Mouse (Mus musculus) heart, postnatal 0 days (tissue): Measurements from ENCODE around the gene Mis18a. TPM values are rescaled to one million over a fixed set of nuclear protein-coding genes. Genes with fewer than 3 reads are reported as not detected.

Source experiments
- ATAC-seq: fragments of 200-750 bp; cut with Nextera tagmentation; 2 replicates; pipeline ENCODE4 v1.8.0; 2017; ENCODE audit warnings: low read depth, moderate number of reproducible peaks, moderate library complexity; ENCODE audit not compliant: insufficient read depth
- DNase-seq: peaks from one replicate; pipeline ENCODE4 v3.0.0-alpha.2; 2016; ENCODE audit warnings: low spot score
- H3K27ac ChIP-seq: fragments of 300-500 bp; sonication (generic); 2 replicates; pipeline ENCODE4 v1.5.1; 2014; ENCODE audit warnings: low read depth, mild to moderate bottlenecking
- H3K27me3 ChIP-seq: fragments of 300-500 bp; sonication (generic); 2 replicates; pipeline ENCODE4 v1.6.1; 2014; ENCODE audit warnings: low read length, mixed read lengths; ENCODE audit not compliant: control insufficient read depth, insufficient read depth
- H3K36me3 ChIP-seq: fragments of 300-500 bp; sonication (generic); replicated peaks from 2 replicates; pipeline ENCODE4 v1.6.1; 2014; ENCODE audit warnings: low read length, mixed read lengths; ENCODE audit not compliant: control insufficient read depth, insufficient read depth
- H3K4me1 ChIP-seq: fragments of 300-500 bp; sonication (generic); 2 replicates; pipeline ENCODE4 v1.6.1; 2014; ENCODE audit warnings: antibody characterized with exemption; ENCODE audit not compliant: control insufficient read depth, insufficient read depth
- H3K4me2 ChIP-seq: fragments of 300-500 bp; sonication (generic); 2 replicates; pipeline ENCODE4 v1.6.1; 2014; ENCODE audit warnings: low read depth, mild to moderate bottlenecking, low read length, moderate library complexity
- H3K4me3 ChIP-seq: fragments of 300-500 bp; sonication (generic); 2 replicates; pipeline ENCODE4 v1.5.1; 2014; ENCODE audit warnings: low read depth, low read length
- H3K9ac ChIP-seq: fragments of 300-500 bp; sonication (generic); replicated peaks from 2 replicates; pipeline ENCODE4 v1.6.1; 2014; ENCODE audit warnings: low read depth, low read length, mixed read lengths
- H3K9me3 ChIP-seq: fragments of 300-500 bp; sonication (generic); replicated peaks from 2 replicates; pipeline ENCODE4 v1.6.1; 2016; ENCODE audit warnings: low read length; ENCODE audit not compliant: control insufficient read depth
- CTCF ChIP-seq: IDR thresholded peaks from 2 replicates; pipeline ENCODE4 v1.5.1; 2016; ENCODE audit warnings: antibody characterized with exemption, control low read depth, low read depth
- EP300 ChIP-seq: IDR thresholded peaks from 2 replicates; pipeline ENCODE4 v1.6.1; 2016; ENCODE audit warnings: antibody characterized with exemption, low read depth
- WGBS: fragments of 180-500 bp; shearing (Covaris S2); extraction: QIAGEN DNeasy Blood & Tissue Kit; methylation state at CpG from one replicate; pipeline ENCODE4 v1.1.7; 2014; 5-methylcytosine and 5-hydroxymethylcytosine counted together
- polyA plus RNA-seq: library from polyadenylated mRNA; unstranded; fragments of >200 nt; fragmentation: Nextera tagmentation; extraction: Ambion mirVana; gene quantifications from 2 replicates; pipeline ENCODE4 v1.2.1, GENCODE M21; 2015
- total RNA-seq: library from RNA; depleted of rRNA; stranded (reverse); fragments of >200 nt; gene quantifications from 2 replicates; pipeline ENCODE4 v1.2.3, GENCODE M21; 2014; ENCODE audit warnings: low replicate concordance

Mis18a gene
- total and polyA plus RNA-seq, 2 experiments from 2014 or later, result 13.2 to 21.2 TPM

DNA sequence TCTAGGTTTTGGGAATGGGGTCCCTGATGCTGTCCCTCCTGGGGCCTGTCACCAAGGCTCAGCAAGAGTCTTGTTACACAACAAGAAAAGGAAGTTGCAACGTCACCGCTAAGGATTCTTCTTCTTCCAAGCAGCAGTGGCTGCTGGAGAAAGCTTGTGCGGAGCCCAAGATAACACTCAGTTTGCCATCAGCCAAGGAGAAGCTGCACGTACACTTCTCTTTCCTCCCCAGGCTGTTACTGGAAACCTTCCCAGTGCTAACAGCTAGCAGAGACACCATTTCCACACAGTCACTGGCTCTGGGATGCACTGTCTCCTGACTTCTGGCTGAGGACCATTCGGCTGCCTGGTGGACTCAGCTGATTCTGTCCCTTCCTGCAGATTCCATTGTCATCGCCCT lies 19.9 kb upstream of the Mis18a start:
- Histone ChIP-seq H3K27ac (peak overlapping the region; percentile 27), H3K4me1 (peaks cover 17% of the 10 kb centered on the region), H3K27me3 (no peaks in the 10 kb centered on the region), H3K9ac (no peak overlapping the region), H3K4me2 (no peak overlapping the region), H3K9me3 (no peaks in the 10 kb centered on the region), H3K4me3 (no peak overlapping the region), H3K36me3 (peaks cover 11% of the 10 kb centered on the region)
- peak; percentile 46 for DNase-seq
- TF ChIP-seq CTCF (no peak), EP300 (no peak)
- WGBS, result 42% methylated on average over 6 of the region's 6 CpGs
- ATAC-seq, result peak; percentile 37; the same call in 1 of the 2 replicates

DNA sequence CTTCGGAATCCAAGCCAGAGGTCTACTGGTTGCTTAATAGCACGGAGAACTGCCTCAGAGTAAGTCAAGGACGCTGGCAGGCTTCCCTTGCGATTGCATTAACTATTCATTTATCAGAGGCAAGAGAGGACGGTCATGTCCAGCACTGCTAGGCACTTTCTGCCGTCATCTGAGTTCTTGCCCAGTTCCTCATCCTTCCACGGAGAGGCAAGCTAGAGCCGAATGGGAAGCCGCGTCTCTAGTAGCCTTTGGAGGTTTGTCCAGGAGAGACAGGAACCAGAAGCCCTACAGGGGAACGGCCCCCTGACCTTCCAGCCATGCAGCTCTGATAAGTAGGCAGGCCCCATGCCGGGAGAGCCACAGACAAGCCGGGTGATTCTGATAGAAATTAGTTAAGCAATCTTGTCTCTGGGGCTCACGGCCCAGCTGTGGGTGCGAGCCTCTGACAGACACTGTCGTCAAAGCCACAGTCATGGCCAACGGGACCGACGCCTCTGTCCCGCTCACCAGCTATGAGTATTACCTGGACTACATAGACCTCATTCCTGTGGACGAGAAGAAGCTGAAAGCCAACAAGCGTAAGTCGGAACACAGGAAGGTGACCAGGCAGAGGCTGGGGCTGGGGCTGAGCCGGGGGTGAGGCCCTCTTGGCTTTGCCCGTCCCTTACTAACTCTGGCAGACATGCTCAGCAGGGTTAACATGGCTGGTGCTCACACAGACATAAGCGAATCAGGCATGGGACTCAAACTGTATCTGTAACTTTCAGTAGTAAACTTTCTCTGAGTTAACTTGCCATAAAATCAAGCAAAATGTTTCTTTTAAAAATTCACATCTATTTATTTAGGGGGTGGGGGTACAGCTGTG lies 11.1 kb upstream of the Mis18a start, which contains the start of gene Mrap:
Gene Mrap (plus strand): TSS at position 116 of the 865 bp plus-strand sequence.
- Histone ChIP-seq H3K9ac (peak within 1 kb of the TSS; percentile 56), H3K4me3 (peak within 1 kb of the TSS; percentile 53), H3K4me1 (0 out of 2 replicates have a peak, but pooled peaks cover 3% of the 10 kb centered on the region), H3K9me3 (no peaks in the 10 kb centered on the region), H3K4me2 (peak within 1 kb of the TSS; percentile 67), H3K27ac (peak within 1 kb of the TSS; percentile 85), H3K36me3 (0 out of 2 replicates have a peak, but pooled peaks cover 6% of the 10 kb centered on the region), H3K27me3 (no peaks in the 10 kb centered on the region)
- peak; percentile 94 for DNase-seq
- 16% methylated on average over 26 of the region's 26 CpGs for WGBS
- peak; percentile 90 for ATAC-seq
- no peak for TF ChIP-seq EP300
- TF ChIP-seq CTCF, result peak; percentile 69

DNA sequence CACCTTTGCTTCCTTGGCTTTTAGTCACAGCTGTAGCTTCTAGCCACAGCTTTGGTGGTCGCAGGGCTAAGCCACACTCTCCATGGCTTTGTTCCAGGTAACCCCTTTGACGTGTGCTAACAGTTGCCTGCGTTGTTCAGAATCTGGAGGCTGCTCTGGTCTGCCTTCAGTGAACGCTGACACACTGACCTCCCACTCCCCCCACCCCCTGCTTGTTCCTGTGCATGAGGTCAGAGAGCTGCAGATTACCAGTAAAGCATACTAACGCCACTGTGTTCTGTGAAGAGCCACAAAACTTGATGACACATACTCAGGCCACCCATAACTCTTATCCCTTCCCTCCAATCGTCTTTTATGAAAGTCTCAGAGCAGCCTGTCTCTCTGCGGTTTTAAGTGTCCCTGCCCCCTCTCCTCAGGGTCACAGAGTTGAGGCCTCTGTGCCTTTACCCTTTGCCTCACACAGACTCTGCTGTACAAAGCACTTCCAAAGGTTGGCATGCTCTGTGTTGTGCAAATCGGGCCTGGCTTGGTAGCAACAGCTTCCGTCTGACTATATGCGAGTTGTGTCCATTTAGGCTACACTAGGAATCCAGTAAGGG lies 9.6 kb upstream of the Mis18a start:
- no peak overlapping the region for H3K4me3 ChIP-seq
- no peaks in the 10 kb centered on the region for H3K27me3 ChIP-seq
- no peaks in the 10 kb centered on the region for H3K9me3 ChIP-seq
- no peaks in the 10 kb centered on the region for H3K36me3 ChIP-seq
- WGBS, result 42% methylated on average over 10 of the region's 10 CpGs
- no peak for TF ChIP-seq EP300
- no peak for TF ChIP-seq CTCF
- H3K4me2 ChIP-seq, result no peak overlapping the region
- no peak overlapping the region for H3K27ac ChIP-seq
- no peak overlapping the region for H3K9ac ChIP-seq
- DNase-seq (no peak), ATAC-seq (no peak)
- H3K4me1 ChIP-seq, result 0 out of 2 replicates have a peak, but pooled peaks cover 3% of the 10 kb centered on the region

DNA sequence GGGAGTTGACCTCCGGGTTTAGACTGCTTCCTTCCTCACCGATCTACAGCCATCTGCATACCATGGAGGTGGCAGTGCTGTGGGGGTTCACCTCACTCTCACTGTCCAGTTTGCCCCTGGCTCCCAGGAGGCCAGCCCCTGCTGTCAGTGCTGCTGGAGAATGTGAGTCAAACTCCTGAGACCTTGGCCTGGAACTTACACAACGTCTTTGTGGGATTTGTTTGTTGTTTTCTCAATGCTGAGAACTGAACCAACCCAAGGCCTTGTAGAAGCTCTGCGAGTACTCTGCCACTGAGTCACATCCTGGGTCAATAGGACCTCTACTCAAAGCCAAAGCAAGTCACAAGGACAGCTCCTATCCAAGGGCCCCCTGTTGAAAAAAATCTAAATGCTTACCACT lies 8.4 kb upstream of the Mis18a start:
- ATAC-seq (no peak), DNase-seq (no peak)
- 60% methylated on average over 4 of the region's 4 CpGs for WGBS
- Histone ChIP-seq H3K27ac (no peak overlapping the region), H3K4me2 (no peak overlapping the region), H3K27me3 (no peaks in the 10 kb centered on the region), H3K36me3 (no peaks in the 10 kb centered on the region), H3K9ac (no peak overlapping the region), H3K4me3 (no peak overlapping the region), H3K9me3 (0 out of 2 replicates have a peak, but pooled peaks cover 4% of the 10 kb centered on the region), H3K4me1 (0 out of 2 replicates have a peak, but pooled peaks cover 3% of the 10 kb centered on the region)
- TF ChIP-seq EP300, result no peak
- TF ChIP-seq CTCF, result no peak

DNA sequence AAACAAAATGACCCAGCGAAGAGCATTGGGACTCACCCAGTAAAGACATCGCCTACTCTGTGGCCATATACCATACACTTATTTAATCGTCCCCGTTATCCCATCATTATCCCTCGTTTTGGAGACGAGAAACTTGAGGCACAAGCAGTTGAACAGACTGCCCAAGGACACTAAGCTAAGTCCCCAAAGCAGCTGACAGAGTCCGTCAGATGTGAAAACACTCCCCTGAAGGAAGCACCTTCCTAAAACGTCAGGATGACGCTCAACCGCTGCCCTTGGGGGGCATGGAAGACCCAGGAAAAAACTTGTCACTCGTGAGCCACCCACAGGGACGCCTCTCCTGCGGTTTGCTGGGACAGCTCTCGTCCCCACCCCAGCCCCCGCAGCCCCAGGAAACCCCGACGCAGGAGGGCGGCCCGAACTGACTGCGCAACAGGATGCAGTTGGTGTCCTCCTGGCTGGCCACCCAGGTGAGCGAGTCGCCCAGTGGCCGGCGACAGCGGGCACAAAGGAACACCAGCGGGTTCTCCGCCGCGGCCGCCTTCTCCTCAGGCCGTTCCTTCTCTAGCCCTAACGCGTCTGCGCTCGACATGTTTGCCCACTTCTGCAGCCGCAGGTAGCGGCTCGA lies 490 bp downstream of the Mis18a start:
- ATAC-seq (peak; percentile 25), DNase-seq (no peak)
- Histone ChIP-seq H3K27me3 (no peaks in the 10 kb centered on the region), H3K4me3 (peak overlapping the region; percentile 68), H3K4me1 (peaks cover 9% of the 10 kb centered on the region; the same call in 1 of the 2 replicates), H3K9me3 (0 out of 2 replicates have a peak, but pooled peaks cover 4% of the 10 kb centered on the region), H3K27ac (no peak overlapping the region), H3K9ac (peak overlapping the region; percentile 67), H3K36me3 (peaks cover 6% of the 10 kb centered on the region; the same call in 1 of the 2 replicates), H3K4me2 (peak overlapping the region; percentile 99)
- no peak for TF ChIP-seq CTCF
- TF ChIP-seq EP300, result no peak
- WGBS, result 5% methylated on average over 38 of the region's 38 CpGs
